Mouse (Mus musculus): ENCODE measurements around the gene Fance. TPM values are rescaled to one million over a fixed set of nuclear protein-coding genes. Genes with fewer than 3 reads are reported as not detected.
A peak's percentile ranks its signal among the peaks of the same experiment; 100 is the strongest.
"Not testable (repeated sequence)": the region's sequence is repeated elsewhere in the genome, so short reads cannot be mapped to it uniquely, and the experiment has no call there.

The Fance gene
- polyA plus RNA-seq, 1 experiment from 2014 or later: 32.9 TPM

DNA sequence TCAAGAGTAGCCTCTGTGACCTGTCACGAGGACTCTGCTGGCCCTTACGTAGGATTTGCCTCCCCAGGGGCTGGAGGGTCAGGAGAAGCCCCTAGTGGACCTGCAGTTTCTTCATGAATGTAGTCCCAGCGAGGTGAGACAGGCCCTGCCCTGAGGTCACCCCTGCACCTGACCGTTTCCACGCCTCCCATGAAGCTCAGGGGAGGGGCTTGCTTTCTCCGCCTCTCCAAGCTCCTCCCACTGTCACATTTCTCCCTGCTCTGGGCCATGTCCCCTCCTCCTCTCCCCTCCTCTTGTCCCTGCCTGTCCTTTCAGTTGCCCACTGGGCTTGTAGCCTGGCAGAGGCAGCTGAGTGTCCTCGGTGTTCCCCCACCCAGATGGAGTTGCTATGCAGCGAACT is 3.8 kb downstream of the Fance start:
- Histone ChIP-seq H3K9me3 (no peaks in the 10 kb centered on the region), H3K36me3 (peaks cover 64% of the 10 kb centered on the region), H3K27me3 (ENCODE audit: insufficient read depth, poor library complexity, severe bottlenecking) (no peaks in the 10 kb centered on the region), H3K27ac (no peak overlapping the region), H3K4me1 (replicated peaks) (peaks cover 47% of the 10 kb centered on the region), H3K4me3 (no peak overlapping the region)
- DNase-seq (ENCODE audit: low spot score): no peak
- WGBS: 53% methylated on average over 8 of the region's 8 CpGs

DNA sequence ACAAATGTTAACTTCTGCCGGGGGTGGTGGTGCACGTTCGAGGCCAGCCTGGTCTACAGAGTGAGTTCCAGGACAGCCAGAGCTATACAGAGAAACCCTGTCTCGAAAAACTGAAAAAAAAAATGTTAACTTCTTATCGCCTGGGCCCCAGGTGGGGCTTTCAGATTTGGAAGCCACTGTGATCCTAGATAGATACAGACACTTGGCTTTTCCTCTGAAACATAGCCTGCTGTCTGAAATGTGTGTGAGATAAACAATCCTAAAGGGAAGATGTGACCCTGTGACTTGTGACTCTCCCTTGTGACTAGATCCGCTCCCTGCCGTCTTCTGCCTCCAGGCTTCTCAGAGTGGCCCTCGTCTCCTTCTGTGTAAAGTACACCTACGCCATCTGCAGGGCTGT is 4.4 kb downstream of the Fance start:
- 82% methylated on average over 9 of the region's 9 CpGs for WGBS
- Histone ChIP-seq H3K27me3 (ENCODE audit: insufficient read depth, poor library complexity, severe bottlenecking) (no peaks in the 10 kb centered on the region), H3K4me3 (no peak overlapping the region), H3K27ac (no peak overlapping the region), H3K4me1 (replicated peaks) (peaks cover 42% of the 10 kb centered on the region), H3K36me3 (peaks cover 70% of the 10 kb centered on the region), H3K9me3 (no peaks in the 10 kb centered on the region)
- DNase-seq (ENCODE audit: low spot score): no peak

GRCm38 (mm10) chr17:28321700-28322099 is 8.4 kb downstream of the Fance start:
- WGBS: 93% methylated on average over 4 of the region's 4 CpGs
- H3K36me3 ChIP-seq: peaks cover 93% of the 10 kb centered on the region
- peaks cover 19% of the 10 kb centered on the region for H3K4me1 ChIP-seq (replicated peaks)
- H3K27me3 ChIP-seq (ENCODE audit: insufficient read depth, poor library complexity, severe bottlenecking): no peaks in the 10 kb centered on the region
- H3K4me3 ChIP-seq: no peak overlapping the region
- no peak for DNase-seq (ENCODE audit: low spot score)
- H3K9me3 ChIP-seq: peaks cover 6% of the 10 kb centered on the region; the same call in 1 of the 2 replicates
- H3K27ac ChIP-seq: no peak overlapping the region

DNA sequence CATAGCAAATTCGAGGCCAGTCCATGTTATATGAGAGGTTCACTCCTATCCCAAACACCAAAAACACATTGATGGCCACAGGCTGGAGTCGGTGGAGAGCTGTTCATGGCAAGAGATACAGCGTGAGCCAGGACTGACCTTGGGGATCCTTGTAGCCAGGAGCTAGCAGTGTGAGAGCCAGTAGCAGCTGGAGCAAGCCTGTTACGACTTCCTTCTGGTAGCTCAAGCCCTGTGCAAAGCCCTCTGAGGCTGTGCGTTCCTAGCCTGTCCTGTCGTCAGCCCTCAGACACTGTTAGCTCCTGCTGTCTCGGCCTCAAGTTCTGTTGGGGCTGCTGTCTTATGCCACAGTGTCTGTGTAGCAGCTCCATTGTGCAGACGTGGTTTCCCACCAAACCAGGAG is 10.5 kb downstream of the Fance start:
- DNase-seq (ENCODE audit: low spot score): no peak
- no peak overlapping the region for H3K27ac ChIP-seq
- WGBS: 91% methylated on average over 8 of the region's 8 CpGs
- peaks cover 72% of the 10 kb centered on the region for H3K36me3 ChIP-seq
- H3K4me3 ChIP-seq: no peak overlapping the region
- H3K9me3 ChIP-seq: peaks cover 6% of the 10 kb centered on the region; the same call in 1 of the 2 replicates
- no peaks in the 10 kb centered on the region for H3K27me3 ChIP-seq (ENCODE audit: insufficient read depth, poor library complexity, severe bottlenecking)
- peaks cover 27% of the 10 kb centered on the region for H3K4me1 ChIP-seq (replicated peaks)

DNA sequence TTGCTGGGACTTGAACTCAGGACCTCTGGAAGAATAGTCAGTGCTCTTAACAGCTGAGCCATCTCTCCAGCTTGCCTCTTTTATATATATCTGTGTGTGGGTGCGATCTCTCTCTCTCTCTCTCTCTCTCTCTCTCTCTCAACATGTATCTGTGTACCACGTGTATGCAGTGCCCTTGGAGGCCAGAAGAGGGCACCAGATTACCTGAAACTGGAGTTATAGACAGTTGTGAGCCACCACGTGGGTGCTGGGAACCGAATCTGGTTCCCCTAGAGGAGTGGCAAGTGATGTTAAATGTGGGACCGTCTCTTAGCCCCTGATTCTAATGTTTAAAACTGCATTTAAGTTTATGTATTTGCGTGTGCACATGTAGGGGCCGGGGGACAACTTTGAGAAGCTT is 11.1 kb downstream of the Fance start:
- H3K27ac ChIP-seq; H3K9me3 ChIP-seq; H3K27me3 ChIP-seq (ENCODE audit: insufficient read depth, poor library complexity, severe bottlenecking); DNase-seq (ENCODE audit: low spot score); H3K4me3 ChIP-seq: not testable (repeated sequence)
- Histone ChIP-seq H3K36me3 (peaks cover 72% of the 10 kb centered on the region), H3K4me1 (replicated peaks) (peaks cover 28% of the 10 kb centered on the region)
- WGBS: 95% methylated on average over 7 of the region's 7 CpGs

DNA sequence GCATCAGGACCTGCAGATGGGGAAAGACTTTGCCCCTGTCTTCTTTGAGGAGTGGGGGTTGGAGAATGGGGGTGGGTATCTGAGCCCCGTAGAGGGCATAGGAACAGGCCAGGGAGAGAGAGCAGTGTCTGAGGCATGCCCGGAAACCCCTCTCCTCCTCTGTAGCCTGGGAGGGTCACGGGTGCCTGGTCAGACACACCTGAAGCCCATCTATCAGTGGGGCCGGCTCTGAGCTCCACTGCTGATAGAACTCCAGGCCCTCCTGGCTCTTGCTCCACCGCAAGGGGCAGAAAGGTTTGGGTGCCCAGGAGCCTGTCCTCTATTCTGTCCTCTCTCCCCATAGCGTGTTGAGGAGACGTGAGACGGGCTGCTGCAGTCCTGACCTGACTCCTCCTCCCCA is 12.4 kb downstream of the Fance start:
- Histone ChIP-seq H3K9me3 (peaks cover 6% of the 10 kb centered on the region; the same call in 1 of the 2 replicates), H3K4me3 (no peak overlapping the region), H3K4me1 (replicated peaks) (peaks cover 36% of the 10 kb centered on the region), H3K36me3 (peaks cover 76% of the 10 kb centered on the region), H3K27me3 (ENCODE audit: insufficient read depth, poor library complexity, severe bottlenecking) (no peaks in the 10 kb centered on the region), H3K27ac (0 out of 2 replicates have a peak overlapping the region, but pooled peaks have one; percentile 31)
- DNase-seq (ENCODE audit: low spot score): no peak
- 95% methylated on average over 8 of the region's 8 CpGs for WGBS

- H3K4me3 ChIP-seq: no peak overlapping the region
- H3K27me3 ChIP-seq (ENCODE audit: insufficient read depth, poor library complexity, severe bottlenecking): no peaks in the 10 kb centered on the region
- 88% methylated on average over 3 of the region's 3 CpGs for WGBS
- peaks cover 77% of the 10 kb centered on the region for H3K36me3 ChIP-seq
- peaks cover 6% of the 10 kb centered on the region; the same call in 1 of the 2 replicates for H3K9me3 ChIP-seq
- DNase-seq (ENCODE audit: low spot score): no peak
- peaks cover 45% of the 10 kb centered on the region for H3K4me1 ChIP-seq (replicated peaks)
- peak overlapping the region; percentile 98 for H3K27ac ChIP-seq
Measured at GRCm38 (mm10) chr17:28326951-28327350, 13.6 kb downstream of the Fance start.

DNA sequence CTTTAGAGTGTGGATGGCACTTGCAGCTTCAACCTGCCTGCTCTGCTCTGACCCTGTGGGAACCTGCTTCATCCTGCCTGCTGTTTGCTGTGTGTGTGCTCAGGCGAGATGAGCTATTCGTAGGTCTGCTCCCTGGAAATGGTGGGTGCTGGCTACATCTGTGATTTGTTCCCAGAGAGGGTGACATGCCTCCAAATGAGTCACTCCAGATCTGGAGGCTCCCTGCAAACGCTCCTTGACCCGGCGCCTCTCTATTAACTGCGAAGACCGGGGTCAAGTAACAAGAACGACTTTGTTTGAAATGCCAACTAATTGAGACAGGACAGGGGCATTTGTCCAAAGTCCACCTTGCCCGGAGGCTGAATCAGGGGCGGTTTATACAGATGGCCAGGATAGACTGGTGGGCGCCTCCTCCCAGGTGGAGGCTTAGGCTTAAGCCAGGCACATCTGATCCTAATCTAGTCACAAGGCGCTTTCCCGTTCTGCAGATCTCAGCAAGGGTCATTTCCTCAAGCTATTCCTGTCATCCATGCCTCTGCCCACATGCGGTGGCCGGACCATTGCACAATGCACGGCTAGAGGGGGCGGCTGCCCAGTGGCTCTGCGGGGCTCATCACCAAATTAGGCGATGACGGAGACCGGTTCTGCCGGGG is 14.5 kb downstream of the Fance start:
- Histone ChIP-seq H3K36me3 (peaks cover 77% of the 10 kb centered on the region), H3K4me1 (replicated peaks) (peaks cover 53% of the 10 kb centered on the region), H3K27ac (peak overlapping the region; percentile 98), H3K27me3 (ENCODE audit: insufficient read depth, poor library complexity, severe bottlenecking) (no peaks in the 10 kb centered on the region), H3K4me3 (peak overlapping the region; percentile 98), H3K9me3 (peaks cover 6% of the 10 kb centered on the region; the same call in 1 of the 2 replicates)
- WGBS: 11% methylated on average over 22 of the region's 22 CpGs
- DNase-seq (ENCODE audit: low spot score): no peak

- Histone ChIP-seq H3K27ac (peak within 1 kb of the TSS; percentile 98), H3K9me3 (peaks cover 6% of the 10 kb centered on the region; the same call in 1 of the 2 replicates), H3K36me3 (peaks cover 78% of the 10 kb centered on the region), H3K4me3 (peak within 1 kb of the TSS; percentile 98), H3K27me3 (ENCODE audit: insufficient read depth, poor library complexity, severe bottlenecking) (0 out of 2 replicates have a peak, but pooled peaks cover 5% of the 10 kb centered on the region), H3K4me1 (replicated peaks) (peaks cover 60% of the 10 kb centered on the region)
- peak; percentile 98 for DNase-seq (ENCODE audit: low spot score)
- WGBS: under 1% methylated on average over 67 of the region's 67 CpGs
Measured at GRCm38 (mm10) chr17:28328366-28328928, 15.1 kb downstream of the Fance start, which contains the start of gene Rpl10a. Gene Rpl10a, plus strand, starts transcription at chr17:28328471.

DNA sequence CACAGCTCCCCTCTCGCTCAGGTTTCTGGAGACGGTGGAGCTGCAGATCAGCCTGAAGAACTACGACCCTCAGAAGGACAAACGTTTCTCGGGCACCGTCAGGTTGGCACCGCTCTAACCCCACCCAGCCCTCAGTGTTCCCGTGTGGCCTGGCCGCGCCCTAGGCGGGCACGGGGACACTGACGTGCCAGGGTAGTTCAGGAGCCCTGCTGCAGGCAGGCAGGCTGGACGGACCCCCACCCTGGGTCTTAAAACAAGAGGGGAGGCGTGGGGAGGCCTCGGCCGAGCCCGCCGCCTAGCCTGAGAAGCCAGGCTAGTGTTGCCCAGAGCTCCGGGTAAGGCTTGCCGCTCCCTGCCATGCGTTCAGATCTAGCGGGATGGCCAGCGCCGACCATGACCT is 15.6 kb downstream of the Fance start:
- Histone ChIP-seq H3K4me3 (peak overlapping the region; percentile 98), H3K36me3 (peaks cover 76% of the 10 kb centered on the region), H3K4me1 (replicated peaks) (peaks cover 65% of the 10 kb centered on the region), H3K27ac (peak overlapping the region; percentile 98), H3K9me3 (peaks cover 6% of the 10 kb centered on the region; the same call in 1 of the 2 replicates), H3K27me3 (ENCODE audit: insufficient read depth, poor library complexity, severe bottlenecking) (0 out of 2 replicates have a peak, but pooled peaks cover 7% of the 10 kb centered on the region)
- peak; percentile 47 for DNase-seq (ENCODE audit: low spot score)
- WGBS: 1% methylated on average over 25 of the region's 25 CpGs

- WGBS: 5% methylated on average over 4 of the region's 4 CpGs
- H3K36me3 ChIP-seq: peaks cover 74% of the 10 kb centered on the region
- H3K4me3 ChIP-seq: peak overlapping the region; percentile 98
- 0 out of 2 replicates have a peak, but pooled peaks cover 7% of the 10 kb centered on the region for H3K27me3 ChIP-seq (ENCODE audit: insufficient read depth, poor library complexity, severe bottlenecking)
- DNase-seq (ENCODE audit: low spot score): peak; percentile 24
- H3K4me1 ChIP-seq (replicated peaks): peaks cover 65% of the 10 kb centered on the region
- peak overlapping the region; percentile 98 for H3K27ac ChIP-seq
- H3K9me3 ChIP-seq: peaks cover 1% of the 10 kb centered on the region; the same call in 1 of the 2 replicates
Measured at GRCm38 (mm10) chr17:28329503-28330231, 16.3 kb downstream of the Fance start.

GRCm38 (mm10) chr17:28330232-28330546 is 16.9 kb downstream of the Fance start:
- peaks cover 74% of the 10 kb centered on the region for H3K36me3 ChIP-seq
- H3K27me3 ChIP-seq (ENCODE audit: insufficient read depth, poor library complexity, severe bottlenecking): 0 out of 2 replicates have a peak, but pooled peaks cover 7% of the 10 kb centered on the region
- 65% methylated on average over 2 of the region's 2 CpGs for WGBS
- H3K9me3 ChIP-seq: no peaks in the 10 kb centered on the region
- no peak for DNase-seq (ENCODE audit: low spot score)
- peak overlapping the region; percentile 98 for H3K4me3 ChIP-seq
- peaks cover 65% of the 10 kb centered on the region for H3K4me1 ChIP-seq (replicated peaks)
- no peak overlapping the region for H3K27ac ChIP-seq

- Histone ChIP-seq H3K36me3 (peaks cover 74% of the 10 kb centered on the region), H3K4me3 (peak overlapping the region; percentile 29), H3K4me1 (replicated peaks) (peaks cover 65% of the 10 kb centered on the region)
- H3K27ac ChIP-seq; H3K9me3 ChIP-seq; DNase-seq (ENCODE audit: low spot score); H3K27me3 ChIP-seq (ENCODE audit: insufficient read depth, poor library complexity, severe bottlenecking): not testable (repeated sequence)
- 66% methylated on average over 8 of the region's 8 CpGs for WGBS
Measured at GRCm38 (mm10) chr17:28330590-28330989, 17.3 kb downstream of the Fance start.
